Mouse (Mus musculus) lung, embryonic 14.5 days (tissue): ENCODE data around the gene Htr1b. TPM values are rescaled to one million over a fixed set of nuclear protein-coding genes. Genes with fewer than 3 reads are reported as not detected.
A peak's percentile ranks its signal among the peaks of the same experiment; 100 is the strongest.

Experiments used
- ATAC-seq: fragments of 200-750 bp; cut with Nextera tagmentation; 2 replicates; pipeline ENCODE4 v1.8.0; 2017; ENCODE audit warnings: mild to moderate bottlenecking, moderate TSS enrichment, moderate library complexity; ENCODE audit not compliant: insufficient read depth
- DNase-seq: peaks from one replicate; pipeline ENCODE4 v3.0.0-alpha.2; 2015
- H3K27ac ChIP-seq: fragments of 300-500 bp; sonication (generic); 2 replicates; pipeline ENCODE4 v1.5.1; 2014; ENCODE audit warnings: low read depth, mild to moderate bottlenecking, moderate library complexity
- H3K27me3 ChIP-seq: fragments of 300-500 bp; sonication (generic); 2 replicates; pipeline ENCODE4 v1.6.1; 2014; ENCODE audit warnings: low read length, control low read depth; ENCODE audit not compliant: insufficient read depth
- H3K36me3 ChIP-seq: fragments of 300-500 bp; sonication (generic); 2 replicates; pipeline ENCODE4 v1.6.1; 2014; ENCODE audit warnings: control low read depth; ENCODE audit not compliant: insufficient read depth
- H3K4me1 ChIP-seq: fragments of 300-500 bp; sonication (generic); 2 replicates; pipeline ENCODE4 v1.6.1; 2014; ENCODE audit warnings: antibody characterized with exemption, control low read depth; ENCODE audit not compliant: insufficient read depth
- H3K4me2 ChIP-seq: fragments of 300-500 bp; sonication (generic); 2 replicates; pipeline ENCODE4 v1.6.1; 2014; ENCODE audit warnings: mild to moderate bottlenecking
- H3K4me3 ChIP-seq: fragments of 300-500 bp; sonication (generic); 2 replicates; pipeline ENCODE4 v1.5.1; 2014; ENCODE audit warnings: low read depth, low read length
- H3K9ac ChIP-seq: fragments of 300-500 bp; sonication (generic); 2 replicates; pipeline ENCODE4 v1.6.1; 2014
- H3K9me3 ChIP-seq: fragments of 300-500 bp; sonication (generic); 2 replicates; pipeline ENCODE4 v1.6.1; 2016; ENCODE audit warnings: low read depth, low read length, control low read depth
- CTCF ChIP-seq: IDR thresholded peaks from 2 replicates; pipeline ENCODE4 v1.5.1; 2016; ENCODE audit warnings: antibody characterized with exemption, low read depth
- WGBS: fragments of 180-500 bp; shearing (Covaris S2); extraction: QIAGEN DNeasy Blood & Tissue Kit; methylation state at CpG from one replicate; pipeline ENCODE4 v1.1.7; 2014; 5-methylcytosine and 5-hydroxymethylcytosine counted together
- polyA plus RNA-seq: library from polyadenylated mRNA; unstranded; fragments of >200 nt; fragmentation: Nextera tagmentation; extraction: Ambion mirVana; gene quantifications from 2 replicates; pipeline ENCODE4 v1.2.1, GENCODE M21; 2014

Gene Htr1b
- polyA plus RNA-seq, result 0.16 and 0.18 TPM in 2 replicates

DNA sequence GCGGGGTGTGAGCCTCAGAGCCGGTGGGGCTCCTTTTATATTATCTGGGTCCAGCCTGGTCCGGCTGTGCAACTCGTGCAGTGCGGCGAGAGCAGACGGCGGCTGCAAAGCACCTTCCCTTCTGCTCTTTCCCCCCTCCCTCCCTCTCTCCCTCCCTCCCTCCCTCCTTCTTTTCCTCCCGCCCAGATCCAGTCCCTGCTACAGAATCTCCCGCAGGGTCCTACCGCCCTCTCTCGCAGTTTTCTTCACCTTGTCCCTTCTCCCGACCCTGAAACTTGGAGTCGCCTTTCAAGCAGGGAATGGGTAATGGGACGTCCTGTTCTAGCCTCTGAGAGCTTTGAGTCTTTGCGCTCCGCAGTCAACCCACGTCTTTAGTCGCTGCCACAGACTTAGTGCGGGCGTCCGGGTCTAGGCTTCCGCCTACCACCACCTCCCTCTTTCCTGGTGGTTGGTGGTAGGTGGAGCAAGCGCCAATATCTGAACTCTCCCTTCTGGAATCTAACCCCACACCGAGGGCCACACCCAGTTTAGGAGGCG, at the start of gene Htr1b:
TSS of gene Htr1b (minus strand) at position 392 of the 537 bp plus-strand sequence.
- Histone ChIP-seq H3K4me1 (no peaks in the 10 kb centered on the region; the same call in 1 of the 2 replicates), H3K27me3 (peaks cover 29% of the 10 kb centered on the region), H3K27ac (no peak within 1 kb of the TSS; the same call in 1 of the 2 replicates), H3K36me3 (no peaks in the 10 kb centered on the region), H3K9ac (peak within 1 kb of the TSS; percentile 52), H3K4me2 (peak within 1 kb of the TSS; percentile 100), H3K4me3 (peak within 1 kb of the TSS; percentile 60), H3K9me3 (no peaks in the 10 kb centered on the region)
- under 1% methylated on average over 26 of the region's 26 CpGs for WGBS
- DNase-seq (peak; percentile 54), ATAC-seq (peak; percentile 71)
- TF ChIP-seq CTCF, result no peak

DNA sequence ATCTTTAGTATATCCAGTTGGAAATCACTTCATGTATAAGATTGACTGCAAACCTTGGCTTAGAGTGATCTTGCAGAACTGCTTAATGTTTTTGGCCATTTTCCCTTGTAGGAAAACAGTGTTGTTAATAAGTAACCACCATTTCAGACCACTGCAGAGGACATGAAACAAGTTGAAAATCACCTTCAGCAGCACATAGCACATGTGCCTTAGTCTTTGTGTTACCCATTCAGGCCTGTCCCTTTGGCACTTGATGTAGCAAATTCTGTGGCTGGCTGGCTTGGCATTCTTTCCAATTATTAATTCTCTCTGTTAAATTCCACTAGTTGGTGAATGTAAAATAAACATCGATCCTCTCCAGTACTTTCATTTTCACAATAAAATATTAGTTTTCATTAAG, 43.1 kb upstream of the Htr1b start:
- DNase-seq (no peak), ATAC-seq (no peak)
- Histone ChIP-seq H3K4me2 (no peak overlapping the region), H3K27ac (no peak overlapping the region), H3K4me3 (no peak overlapping the region), H3K9ac (no peak overlapping the region), H3K9me3 (no peaks in the 10 kb centered on the region), H3K27me3 (no peaks in the 10 kb centered on the region), H3K4me1 (no peaks in the 10 kb centered on the region), H3K36me3 (no peaks in the 10 kb centered on the region)
- TF ChIP-seq CTCF, result no peak
- 88% methylated on average over 1 of the region's 1 CpGs for WGBS

- Histone ChIP-seq H3K9me3 (no peaks in the 10 kb centered on the region), H3K27ac (no peak overlapping the region), H3K36me3 (no peaks in the 10 kb centered on the region), H3K4me3 (no peak overlapping the region), H3K27me3 (peaks cover 21% of the 10 kb centered on the region), H3K4me1 (no peaks in the 10 kb centered on the region), H3K9ac (no peak overlapping the region), H3K4me2 (no peak overlapping the region)
- no peak for TF ChIP-seq CTCF
- ATAC-seq, result no peak
- no peak for DNase-seq
- WGBS, result 75% methylated on average over 1 of the region's 1 CpGs
These were observed 3.9 kb upstream of the Htr1b start for GRCm38 (mm10) chr9:81637486-81637885.

GRCm38 (mm10) chr9:81635109-81635508, 1.5 kb upstream of the Htr1b start:
- Histone ChIP-seq H3K36me3 (no peaks in the 10 kb centered on the region), H3K27me3 (peaks cover 29% of the 10 kb centered on the region), H3K27ac (no peak overlapping the region), H3K4me1 (no peaks in the 10 kb centered on the region; the same call in 1 of the 2 replicates), H3K9ac (no peak overlapping the region), H3K4me2 (peak overlapping the region; percentile 38), H3K9me3 (no peaks in the 10 kb centered on the region), H3K4me3 (no peak overlapping the region)
- DNase-seq (peak; percentile 73), ATAC-seq (no peak)
- peak; percentile 75 for TF ChIP-seq CTCF
- WGBS, result 6% methylated on average over 8 of the region's 8 CpGs

DNA sequence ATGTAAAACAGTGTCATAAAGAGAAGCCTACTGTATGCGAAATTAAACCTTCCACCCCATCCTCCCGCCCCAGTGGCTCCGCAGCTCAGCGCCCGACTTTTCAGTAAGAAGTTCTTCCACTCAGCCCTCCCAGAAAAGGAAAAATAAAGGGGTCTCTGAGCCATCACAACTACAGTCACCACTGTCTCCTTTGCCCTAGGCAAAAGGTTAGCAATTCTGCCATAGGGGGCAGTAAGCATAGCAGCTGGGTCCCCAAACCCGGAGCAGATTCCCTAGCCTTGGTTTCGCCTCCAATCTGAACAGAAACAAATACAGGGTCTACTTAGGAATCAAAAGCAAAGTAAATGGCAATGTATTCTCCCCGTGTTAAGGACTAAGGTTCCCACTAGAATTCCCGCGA, 535 bp upstream of the Htr1b start:
- Histone ChIP-seq H3K27ac (no peak overlapping the region), H3K27me3 (peaks cover 29% of the 10 kb centered on the region), H3K4me3 (peak overlapping the region; percentile 60), H3K4me1 (no peaks in the 10 kb centered on the region; the same call in 1 of the 2 replicates), H3K4me2 (peak overlapping the region; percentile 100), H3K36me3 (no peaks in the 10 kb centered on the region), H3K9me3 (no peaks in the 10 kb centered on the region), H3K9ac (peak overlapping the region; percentile 34)
- DNase-seq (peak; percentile 21), ATAC-seq (no peak)
- 2% methylated on average over 10 of the region's 10 CpGs for WGBS
- TF ChIP-seq CTCF, result peak; percentile 32

DNA sequence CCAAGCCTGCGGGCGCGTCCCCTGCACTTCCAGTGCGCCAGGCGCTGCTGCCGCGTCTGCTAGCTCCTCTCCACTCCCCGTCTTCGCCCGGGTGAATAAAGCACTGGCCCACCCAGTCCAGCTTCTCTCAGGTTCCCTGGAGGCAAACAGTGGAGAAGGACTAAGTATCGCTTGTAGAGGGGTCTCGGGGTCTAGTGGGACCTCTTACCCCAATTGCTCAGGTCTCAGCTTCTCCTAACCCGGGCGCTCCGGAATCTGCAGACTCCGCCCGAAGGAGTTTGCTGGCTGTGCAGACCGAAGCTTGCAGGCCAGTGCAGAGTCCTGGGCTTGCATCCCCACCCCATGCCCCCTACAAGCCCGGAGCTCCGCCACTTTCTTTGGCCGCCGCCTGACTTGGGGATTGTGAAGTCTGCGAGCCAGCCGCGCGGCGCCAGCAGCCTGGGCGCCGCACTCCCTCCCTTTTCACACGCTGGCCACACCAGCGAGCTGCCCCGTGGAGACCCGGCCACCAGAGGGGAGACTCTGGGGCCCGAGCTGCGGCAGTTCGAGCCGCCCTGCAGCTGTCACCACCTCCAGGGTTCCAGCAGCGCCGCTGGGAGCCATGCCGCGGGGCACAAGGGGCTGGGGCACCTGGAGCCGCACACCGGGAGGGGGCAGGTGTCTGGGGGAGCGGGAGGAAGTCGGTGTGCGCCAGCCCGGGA, 742 bp downstream of the Htr1b start:
- under 1% methylated on average over 47 of the region's 47 CpGs for WGBS
- peak; percentile 61 for DNase-seq
- H3K36me3 ChIP-seq, result no peaks in the 10 kb centered on the region
- H3K4me3 ChIP-seq, result peak overlapping the region; percentile 60
- peaks cover 29% of the 10 kb centered on the region for H3K27me3 ChIP-seq
- TF ChIP-seq CTCF, result peak; percentile 33; the same call in 1 of the 2 replicates
- H3K4me1 ChIP-seq, result no peaks in the 10 kb centered on the region; the same call in 1 of the 2 replicates
- H3K4me2 ChIP-seq, result peak overlapping the region; percentile 100
- no peak overlapping the region; the same call in 1 of the 2 replicates for H3K27ac ChIP-seq
- ATAC-seq, result peak; percentile 73
- peak overlapping the region; percentile 52 for H3K9ac ChIP-seq
- H3K9me3 ChIP-seq, result no peaks in the 10 kb centered on the region

GRCm38 (mm10) chr9:81632191-81632735, 1.4 kb downstream of the Htr1b start:
- 1% methylated on average over 31 of the region's 31 CpGs for WGBS
- H3K27me3 ChIP-seq, result peaks cover 29% of the 10 kb centered on the region
- H3K9ac ChIP-seq, result peak overlapping the region; percentile 52
- H3K36me3 ChIP-seq, result no peaks in the 10 kb centered on the region
- DNase-seq, result no peak
- H3K4me1 ChIP-seq, result no peaks in the 10 kb centered on the region; the same call in 1 of the 2 replicates
- H3K27ac ChIP-seq, result no peak overlapping the region
- peak overlapping the region; percentile 60 for H3K4me3 ChIP-seq
- no peaks in the 10 kb centered on the region for H3K9me3 ChIP-seq
- H3K4me2 ChIP-seq, result peak overlapping the region; percentile 100
- ATAC-seq, result peak; percentile 19
- no peak for TF ChIP-seq CTCF
